Mouse (Mus musculus) mouse trophoblast stem cell (cell line): ENCODE data around the gene 4930562C15Rik.

ENCODE experiments used
- in situ Hi-C, 2 experiments: fragments of 300-500 bp; cut with MseI, MboI; formaldehyde crosslinking; loops; 2 replicates in 1 of 2; 3 replicates in 1 of 2; pipeline ENCODE4 v1.15.1; 2025

The 4930562C15Rik gene

DNA sequence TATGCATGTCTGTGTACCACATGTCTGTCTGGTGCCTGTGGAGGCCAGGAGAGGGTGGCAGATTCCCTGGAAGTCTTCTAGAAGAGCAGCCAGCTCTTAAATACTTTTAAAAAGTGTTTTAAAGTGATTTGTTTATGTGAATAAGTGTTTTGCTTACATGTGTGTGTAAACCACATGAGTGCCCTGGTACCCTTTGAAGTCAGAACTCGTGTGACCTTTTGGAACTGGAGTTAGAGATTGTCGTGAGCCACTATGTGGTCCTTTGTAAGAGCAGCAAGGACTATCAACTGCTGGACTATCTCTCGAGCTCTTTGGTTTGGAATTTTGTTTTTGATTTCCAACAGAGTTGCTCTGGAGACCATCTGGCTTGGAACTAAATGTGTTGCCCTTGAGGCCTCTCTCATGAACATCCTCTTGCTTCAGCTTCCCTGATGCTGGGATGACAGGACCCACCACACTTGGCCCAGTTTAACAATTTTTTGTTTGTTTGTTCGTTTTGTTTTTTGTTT, 55.0 kb downstream of the 4930562C15Rik start:
- in situ Hi-C loops = no loop called here

DNA sequence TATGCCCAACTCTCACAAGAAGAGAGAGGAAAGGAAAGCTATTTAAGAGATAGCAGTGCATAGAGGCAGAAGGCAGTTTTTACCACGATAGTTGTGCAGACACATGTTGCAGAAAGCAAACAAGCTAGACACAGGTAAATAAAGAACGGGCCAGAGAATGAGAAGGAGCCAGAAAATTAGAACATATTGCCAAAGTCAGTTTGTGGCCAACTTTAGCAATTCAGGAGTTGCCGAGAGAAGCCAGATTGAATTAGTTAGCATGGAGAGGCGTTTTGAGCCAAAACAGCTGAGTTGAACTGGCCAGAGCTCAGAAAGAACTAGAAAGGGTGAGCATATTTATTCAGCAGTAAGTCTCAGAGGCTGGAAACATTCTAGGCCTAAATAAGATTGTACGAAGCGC, 57.0 kb downstream of the 4930562C15Rik start:
- in situ Hi-C loops = no loop called here

DNA sequence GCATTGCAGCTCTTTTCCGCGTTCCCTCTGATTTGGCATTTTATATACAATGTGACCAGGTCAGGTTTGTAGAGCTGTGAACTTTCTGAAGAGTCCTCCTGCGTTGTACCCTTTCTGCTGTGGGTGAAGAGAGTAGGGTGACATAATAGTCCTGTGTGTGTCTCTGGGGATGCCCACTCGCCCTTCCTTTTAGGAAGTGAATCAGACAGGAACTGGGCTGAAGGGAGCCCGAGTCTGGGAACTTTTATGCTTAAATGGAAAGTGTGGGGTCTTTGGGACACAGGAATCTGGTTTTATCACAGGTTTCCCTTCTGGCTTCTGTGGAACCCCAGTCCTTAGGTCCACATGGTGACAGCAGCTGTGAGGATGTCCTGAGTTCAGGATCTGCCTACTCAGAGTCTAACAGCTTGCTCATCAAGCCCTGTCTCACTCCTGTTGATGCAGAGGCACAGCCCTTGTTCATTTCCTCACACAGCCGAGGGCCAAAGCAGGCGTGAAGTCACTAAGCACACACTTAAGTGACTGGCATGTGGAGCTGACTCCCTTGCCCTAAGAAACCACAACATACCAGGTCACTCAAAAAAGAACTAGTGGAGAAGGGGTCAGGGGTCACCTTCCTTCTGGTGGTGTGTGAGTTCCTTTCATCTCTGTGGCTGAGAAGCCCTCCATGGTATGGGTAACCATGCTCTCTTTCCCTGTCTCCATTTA, 59.1 kb downstream of the 4930562C15Rik start:
- in situ Hi-C loops = no loop called here

DNA sequence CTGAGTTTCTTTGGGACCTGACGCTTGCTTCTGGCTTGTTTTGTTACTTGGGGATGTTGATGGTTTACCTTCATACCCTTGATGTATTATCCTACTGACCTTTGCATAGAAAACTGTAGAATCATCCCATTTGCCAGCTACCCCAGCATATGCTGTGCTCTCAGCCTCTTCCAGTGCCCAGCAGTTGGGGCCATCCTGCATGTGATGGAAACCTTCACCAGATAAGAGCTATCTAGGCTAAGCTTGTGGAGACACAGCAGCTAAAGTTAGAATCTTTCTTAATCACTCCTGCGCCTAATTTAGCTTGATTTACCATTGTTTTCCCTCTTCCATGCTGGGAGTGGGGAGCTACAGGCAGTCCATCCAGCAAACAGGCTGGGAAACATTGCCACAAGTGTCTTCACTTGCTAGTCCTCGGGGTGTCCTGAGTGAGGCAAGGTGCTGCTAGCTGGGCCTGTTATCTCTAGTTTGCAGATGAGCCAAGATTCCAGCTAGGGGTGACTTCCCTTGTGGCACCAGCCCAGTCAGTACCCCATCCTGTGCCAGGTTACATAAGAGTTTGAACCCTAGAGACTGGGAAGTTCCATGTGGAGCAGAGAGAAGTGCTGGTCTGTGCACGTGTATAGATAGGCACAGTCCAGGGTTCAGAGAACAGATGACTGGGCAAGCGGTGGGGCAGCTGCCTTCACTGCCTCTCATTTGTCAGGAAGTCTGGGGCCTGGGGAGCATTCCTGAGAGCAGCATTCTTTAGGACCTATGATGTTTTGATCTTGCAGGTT, 61.2 kb downstream of the 4930562C15Rik start:
- in situ Hi-C loops = no loop called here

DNA sequence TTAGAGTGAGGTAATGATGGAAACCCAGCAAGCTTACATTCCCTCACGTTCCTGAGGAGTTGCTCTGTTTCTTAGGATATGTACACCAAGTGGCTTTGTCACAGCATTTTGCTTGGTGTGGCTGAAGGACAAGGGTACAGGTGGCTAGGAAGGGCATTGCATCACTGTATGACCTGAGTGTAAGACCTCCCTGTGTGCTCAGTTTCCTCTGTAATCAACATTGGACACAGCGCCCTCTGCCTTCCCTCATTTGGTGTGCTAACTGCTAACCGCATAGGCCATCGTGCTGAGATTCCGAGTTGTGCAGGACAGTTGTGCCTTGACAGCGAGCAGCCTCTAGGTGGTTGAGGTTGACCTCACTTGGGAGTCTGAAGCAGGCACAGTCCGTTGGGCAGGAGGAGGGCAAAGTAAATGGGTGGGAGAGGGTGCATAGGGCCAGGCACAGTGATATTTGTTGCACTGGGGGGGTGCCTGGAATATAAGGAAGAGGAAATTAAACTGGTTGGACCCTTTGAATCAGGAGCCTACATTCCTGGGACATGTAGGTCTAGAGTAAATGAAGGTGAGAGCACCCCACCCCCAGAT, 62.0 kb downstream of the 4930562C15Rik start:
- in situ Hi-C loops = no loop called here

DNA sequence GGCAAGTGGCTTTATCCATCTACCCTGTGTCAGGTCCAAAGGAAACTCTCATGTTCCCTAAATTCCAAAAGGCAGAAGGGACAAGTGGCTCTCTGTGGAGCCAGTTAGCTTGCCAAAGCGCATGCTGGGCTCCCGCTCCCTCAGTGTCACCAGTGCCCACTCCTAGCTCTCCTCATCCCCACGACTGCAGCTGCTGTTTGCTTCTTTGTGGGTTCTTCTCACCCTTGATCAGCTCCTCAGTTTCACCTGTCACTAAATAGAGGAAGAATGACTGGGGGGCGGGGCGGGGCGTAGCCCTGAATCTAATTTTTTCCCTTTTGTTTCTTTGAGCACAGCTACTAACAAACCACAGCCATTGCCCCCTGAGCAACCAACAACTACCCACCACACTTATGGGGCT, 63.7 kb downstream of the 4930562C15Rik start:
- in situ Hi-C loops = no loop called here

DNA sequence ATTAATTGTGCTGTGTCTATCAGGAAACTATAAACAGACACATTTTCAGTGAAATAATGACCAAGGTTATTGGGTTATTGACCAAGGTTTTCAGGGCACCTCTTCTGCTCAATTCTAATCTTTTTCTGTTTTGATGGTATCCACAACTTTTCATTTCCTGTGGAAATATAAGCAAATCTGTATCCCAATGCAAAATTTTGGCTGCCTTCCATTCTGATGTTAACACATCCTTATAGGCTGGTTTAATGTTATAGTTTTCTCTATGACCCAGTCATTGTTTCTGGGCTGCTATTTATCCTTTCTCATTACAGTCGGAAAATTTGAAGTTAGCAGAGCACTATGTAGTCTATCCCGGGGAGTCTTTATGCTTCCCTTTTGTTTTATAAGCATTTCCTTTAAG, 64.5 kb downstream of the 4930562C15Rik start:
- in situ Hi-C loops = no loop called here

DNA sequence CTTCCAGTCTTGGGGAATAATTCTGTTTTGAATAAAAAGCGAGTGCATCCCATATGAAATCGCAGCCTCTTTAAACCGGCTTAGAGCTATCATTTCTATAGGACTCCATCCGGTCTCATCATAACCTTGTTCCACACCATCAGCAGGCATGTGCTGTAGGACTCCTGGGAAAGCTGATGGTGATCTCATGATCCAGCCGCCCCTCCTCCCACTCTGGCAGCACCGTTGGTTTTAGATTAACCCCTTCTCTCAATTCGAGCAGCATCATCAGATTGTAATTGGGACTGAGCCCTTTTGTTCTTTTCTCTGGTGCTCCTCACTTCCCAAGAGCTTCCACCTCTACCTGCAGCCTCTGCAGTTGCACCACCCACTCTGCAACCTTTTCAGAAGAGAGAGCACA, 66.0 kb downstream of the 4930562C15Rik start:
- in situ Hi-C loops = no loop called here

DNA sequence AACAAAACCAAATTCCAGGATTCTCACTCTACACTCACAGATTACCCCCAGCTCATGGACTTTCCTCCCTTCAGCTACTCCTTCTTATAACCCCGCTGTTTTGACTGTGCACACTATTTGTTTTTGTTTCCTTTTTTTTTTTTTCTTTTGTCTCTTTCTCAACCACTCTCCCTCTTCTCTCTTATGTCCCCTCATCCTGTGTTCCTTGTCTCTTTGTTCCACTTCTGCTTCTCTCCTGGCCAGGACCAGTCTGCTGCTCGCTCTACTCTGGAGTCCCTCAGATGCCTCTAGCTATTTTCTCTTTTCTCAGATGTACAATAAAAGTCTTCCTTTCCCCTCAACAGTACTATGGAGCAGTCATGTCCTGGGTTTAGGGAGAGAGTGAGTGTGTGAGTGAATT, 67.2 kb downstream of the 4930562C15Rik start:
- in situ Hi-C loops = no loop called here

DNA sequence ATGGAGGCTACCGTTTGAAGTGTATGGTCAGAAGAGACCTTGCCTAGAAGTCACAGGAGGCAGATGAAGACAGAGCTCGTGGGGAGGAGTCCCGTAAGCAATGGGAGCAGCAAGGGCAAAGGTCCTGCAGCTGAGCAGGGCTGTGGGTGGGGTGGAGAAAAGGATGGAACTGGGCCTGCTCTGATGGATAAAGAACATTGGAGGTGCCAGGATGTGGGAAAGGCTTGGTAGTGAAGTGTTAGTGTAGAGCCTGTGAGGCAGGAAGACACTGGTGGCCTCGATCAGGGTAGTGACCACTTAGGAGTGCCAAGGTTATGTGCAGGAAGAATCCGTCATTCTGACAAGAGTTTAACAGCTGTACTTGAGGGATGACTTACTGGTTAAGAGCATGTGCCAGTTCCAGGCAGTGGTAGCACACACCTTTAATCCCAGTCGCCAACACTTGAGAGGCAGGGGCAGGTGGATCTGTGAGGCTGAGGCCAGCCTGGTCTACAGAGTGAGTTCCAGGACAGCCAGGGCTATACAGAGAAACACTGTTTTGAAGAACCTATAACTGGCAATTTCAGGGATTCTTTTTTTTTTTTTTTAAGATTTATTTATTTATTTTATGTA, 68.4 kb downstream of the 4930562C15Rik start:
- in situ Hi-C loops = no loop called here

DNA sequence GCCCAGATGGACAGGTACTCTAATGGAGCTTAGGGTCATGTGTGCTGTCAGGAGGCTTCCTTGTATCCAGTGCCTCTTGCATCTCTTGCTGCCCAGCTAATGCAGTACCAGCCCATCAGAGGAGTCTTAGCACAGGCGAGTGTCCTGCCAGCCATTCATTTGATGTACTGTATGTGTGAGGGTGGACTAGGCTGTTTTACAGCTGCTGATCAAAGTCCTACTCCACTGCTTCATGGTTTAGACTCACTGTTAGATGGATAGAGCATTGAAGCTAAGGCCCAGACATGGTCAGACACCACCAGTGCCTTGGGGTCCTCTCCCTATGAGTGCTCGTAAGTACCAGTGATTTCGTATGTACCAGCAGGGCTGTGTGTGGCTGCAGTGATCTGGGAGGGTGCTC, 69.7 kb downstream of the 4930562C15Rik start:
- in situ Hi-C loops = no loop called here

DNA sequence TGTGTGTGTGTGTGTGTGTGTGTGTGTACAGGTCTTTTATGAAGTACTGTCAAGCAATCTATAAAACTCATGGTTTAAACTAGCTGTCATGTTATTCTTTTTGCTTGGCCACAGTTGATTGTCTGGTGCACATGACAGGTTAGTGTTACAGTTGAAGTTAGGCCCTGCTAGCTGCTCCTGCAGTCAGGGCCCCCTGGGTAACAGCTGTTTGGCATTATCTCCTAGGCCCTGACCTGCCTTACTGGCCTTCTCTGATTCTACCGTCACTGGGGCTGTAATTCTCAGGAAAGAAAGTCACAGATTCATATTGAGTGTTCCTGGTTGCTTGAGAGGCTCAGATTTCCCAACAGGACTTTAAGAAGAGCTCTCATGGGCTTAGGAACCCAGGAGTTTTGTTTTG, 70.4 kb downstream of the 4930562C15Rik start:
- in situ Hi-C loops = no loop called here

DNA sequence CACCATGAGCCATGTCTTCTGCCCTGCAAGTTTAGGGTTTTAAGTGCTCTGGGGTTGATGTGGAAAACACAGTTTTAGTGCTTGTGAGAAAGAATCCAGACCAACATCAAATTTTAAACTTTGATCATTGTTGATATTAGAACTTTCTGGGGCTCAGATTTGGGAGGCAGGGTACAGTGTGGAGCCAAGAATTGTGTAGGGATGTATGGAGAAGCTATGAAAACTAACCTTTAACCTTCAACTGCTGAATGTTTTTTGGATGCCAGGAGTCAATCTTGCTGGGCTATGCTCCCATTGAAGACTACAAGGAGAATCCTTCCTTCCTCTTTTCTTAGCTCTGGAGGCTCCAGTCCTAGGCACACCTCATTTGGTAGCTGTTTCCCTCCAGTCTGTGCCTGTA, 71.3 kb downstream of the 4930562C15Rik start:
- in situ Hi-C loops = no loop called here

DNA sequence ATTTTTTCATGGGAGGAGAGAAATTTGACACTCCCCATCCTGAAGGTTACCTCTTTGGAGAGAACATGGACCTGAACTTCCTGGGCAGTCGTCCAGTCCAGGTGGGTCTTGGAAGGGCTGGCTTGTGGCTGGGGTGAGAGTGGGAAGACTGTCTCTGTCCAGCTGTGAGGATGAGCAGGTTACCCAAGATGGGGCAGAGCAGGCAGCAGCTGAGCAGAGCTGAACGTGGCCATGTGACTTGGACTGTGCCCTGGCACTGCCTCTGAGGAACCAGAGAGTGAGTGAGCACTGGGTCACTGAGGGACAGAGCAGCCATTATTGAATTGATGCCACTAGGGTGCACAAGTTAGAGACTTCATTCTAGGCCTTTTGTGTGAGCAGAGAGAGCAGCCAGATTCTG, 72.2 kb downstream of the 4930562C15Rik start:
- in situ Hi-C loops = no loop called here

DNA sequence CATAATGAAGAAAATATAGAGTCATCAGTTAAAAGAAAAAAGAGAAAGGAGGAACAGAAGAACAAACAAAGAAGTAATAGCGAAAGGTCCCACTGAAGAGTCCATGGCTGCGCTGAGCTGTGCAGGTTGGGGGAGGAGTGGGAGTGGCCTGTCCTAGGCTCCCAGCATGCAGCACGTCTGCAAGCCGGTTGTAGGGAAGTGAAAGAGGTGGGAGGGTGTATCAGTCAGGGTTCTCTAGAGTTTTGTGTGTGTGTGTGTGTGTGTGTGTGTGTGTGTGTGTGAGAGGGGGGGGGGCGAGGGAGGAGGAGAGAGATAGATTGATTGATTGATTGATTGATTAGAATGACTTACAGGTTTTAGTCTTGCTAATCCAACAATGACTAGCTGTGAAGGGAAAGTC, 72.8 kb downstream of the 4930562C15Rik start:
- in situ Hi-C loops = no loop called here

DNA sequence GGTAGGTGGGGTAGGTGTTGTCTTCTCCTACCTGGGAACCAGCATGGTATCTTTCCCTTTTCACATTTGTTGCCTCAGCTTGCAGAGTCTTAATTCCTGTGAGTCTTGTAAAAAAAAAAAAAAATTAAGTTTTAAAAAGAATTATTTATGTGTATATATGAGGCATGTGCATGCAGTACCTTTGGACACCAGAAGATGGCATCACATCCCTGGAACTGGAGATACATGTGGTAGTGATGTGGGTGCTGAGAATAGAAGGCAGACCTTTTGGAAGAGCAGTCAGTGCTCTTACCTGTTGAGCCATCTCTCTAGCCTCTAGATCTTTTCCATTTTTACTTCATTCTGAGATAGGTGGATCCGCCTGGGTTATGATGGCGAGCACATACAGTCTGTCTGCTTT, 74.5 kb downstream of the 4930562C15Rik start:
- in situ Hi-C loops = no loop called here

DNA sequence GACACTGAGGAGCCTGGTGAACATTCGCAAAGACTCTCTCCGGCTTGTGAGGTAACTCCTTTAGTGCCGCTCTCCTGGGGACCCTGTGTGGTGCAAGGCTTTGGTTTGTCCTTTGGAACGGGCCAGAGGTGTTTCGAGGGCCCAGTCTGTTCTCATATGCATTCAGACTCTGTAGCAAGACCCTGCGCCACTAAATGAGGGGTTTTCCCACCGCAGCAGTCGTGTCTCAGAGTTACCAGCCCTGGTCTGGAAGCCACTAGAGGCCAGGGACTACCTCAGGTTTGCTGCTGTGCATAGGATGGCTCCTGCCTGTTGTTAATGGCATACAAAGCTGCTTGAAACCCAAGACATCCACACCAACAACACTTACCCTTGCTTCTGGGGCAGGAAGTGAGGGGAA, 75.5 kb downstream of the 4930562C15Rik start:
- in situ Hi-C loops = no loop called here

DNA sequence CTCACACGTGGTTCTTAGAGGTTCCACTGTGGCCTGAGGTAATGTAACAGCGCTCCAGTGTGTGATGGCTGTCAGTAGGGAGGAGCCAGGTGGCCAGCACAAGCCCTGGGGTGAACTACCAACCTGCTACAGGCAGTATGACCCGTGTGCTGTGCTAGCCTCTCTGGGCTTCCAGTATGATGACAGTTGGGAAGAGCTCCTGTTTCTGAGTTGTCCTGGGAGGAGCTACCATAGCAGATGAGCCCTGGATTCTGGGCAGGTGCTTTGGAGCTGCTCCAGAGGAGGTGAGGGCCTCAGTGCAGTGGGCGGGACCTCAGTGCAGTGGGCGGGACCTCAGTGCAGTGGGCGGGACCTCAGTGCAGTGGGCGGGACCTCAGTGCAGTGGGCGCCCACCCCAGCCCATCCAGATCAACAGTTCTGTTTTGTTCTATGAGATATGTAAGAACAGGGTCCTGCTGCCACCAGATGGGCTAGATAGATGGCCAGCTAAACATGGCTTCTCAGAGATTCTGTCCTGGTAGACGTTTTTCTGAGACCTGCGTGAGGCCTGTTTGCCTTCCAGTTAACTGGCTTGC, 76.9 kb downstream of the 4930562C15Rik start:
- in situ Hi-C loops = no loop called here

DNA sequence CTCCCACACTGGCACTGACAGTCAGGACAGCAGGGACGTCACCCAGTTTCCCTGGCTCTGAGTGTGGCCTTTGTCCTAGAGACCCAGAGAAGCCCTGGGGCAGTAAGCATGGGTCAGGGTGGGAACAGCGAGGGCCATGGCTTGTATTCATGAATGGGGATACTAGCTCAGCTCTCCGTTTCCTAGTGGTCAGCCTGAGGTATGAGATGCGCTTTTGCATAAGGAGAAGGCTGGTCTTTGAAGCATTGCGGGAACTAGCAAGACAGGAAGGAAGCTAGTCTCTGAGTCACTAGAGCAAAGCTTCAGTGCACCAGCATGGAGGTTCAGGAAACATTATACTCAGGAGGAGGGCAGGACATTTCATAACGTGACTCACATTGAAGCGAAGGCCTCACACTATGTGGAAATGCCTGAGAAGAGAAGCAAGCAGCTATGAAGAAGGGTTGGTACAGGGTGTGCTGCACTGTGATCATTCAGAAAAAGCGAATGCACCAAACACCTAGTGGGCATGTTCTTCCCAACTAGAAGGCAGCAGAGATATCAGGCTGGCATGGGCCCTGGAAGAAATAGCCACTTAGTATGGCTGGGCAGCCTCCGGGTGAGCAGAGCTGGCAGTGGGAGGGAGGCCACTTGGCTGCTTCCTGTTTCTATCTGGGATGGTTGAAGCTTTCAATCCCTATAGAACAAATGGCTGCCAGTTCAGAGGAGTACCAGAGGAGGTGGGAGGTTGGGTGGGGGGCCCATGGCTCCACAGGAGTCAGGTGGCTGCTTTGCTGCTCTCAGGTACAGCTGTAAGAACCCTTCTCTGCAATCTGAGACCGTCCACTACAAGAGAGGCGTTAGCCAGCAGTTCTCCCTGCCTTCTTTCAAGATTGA, 77.9 kb downstream of the 4930562C15Rik start:
- in situ Hi-C loops = no loop called here

DNA sequence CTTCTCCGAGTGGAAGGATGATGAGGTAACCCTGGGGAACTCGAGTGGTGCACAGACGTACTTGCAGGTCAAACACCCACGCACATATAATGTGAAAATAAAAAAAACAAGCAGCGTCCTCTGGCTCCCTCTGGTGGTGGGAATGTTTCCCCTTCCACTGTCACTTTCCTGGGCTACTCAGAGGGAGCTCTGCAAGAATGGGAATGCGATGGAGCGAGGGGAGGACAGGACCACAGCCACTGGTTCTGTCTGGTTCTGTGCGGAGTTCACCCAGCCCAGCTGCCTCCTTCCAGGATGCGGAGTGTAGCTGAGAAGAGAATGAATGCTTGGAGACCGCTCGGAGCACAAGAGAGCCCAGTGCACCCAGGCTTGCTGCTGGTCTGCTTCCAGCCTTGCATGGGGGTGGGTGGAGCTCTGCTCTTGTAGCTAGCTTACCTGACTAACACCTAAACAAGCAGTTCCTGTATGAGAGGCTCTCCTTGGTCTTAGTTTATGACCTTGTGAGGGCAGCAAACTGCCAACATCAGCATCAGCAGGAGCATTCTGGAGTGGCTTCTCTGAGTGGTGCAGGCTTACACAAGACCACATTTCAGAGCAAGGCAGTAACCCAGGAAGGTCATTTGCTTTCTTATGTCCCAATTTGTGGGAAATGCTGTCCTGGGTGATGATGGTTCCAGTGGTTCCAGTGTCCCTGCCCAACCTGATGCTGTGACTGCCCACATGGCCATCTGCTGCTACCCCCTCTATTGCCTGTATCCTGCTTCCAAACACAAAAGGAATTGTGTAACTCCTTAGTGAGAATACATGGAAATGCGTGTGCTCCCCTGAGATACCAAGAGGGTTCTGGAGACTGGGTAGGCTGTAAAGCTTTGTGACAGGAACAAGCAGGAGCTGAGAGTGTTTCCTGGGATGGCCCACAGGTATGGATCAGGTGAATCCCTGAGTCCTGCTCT, 78.8 kb downstream of the 4930562C15Rik start:
- in situ Hi-C loops = no loop called here
